Comparison of ENCODE assay signal across 8 mouse cellular contexts in genomic region chr11:95337846-95338342, GRCm38 (mm10). TPM values are rescaled to one million over a fixed set of nuclear protein-coding genes. Genes with fewer than 3 reads are reported as not detected.
DNase-seq lines count a peak whose midpoint lies in the region; ATAC-seq and TF ChIP-seq lines count a peak whose summit lies in the region.

No protein-coding gene starts in this region.

- peak overlapping the region; percentile 83; the same call in 1 of the 2 replicates for H3K9ac ChIP-seq in kidney, embryonic 15.5 days
- H3K9ac ChIP-seq in intestine, embryonic 14.5 days (ENCODE audit: low read length): peak overlapping the region; percentile 68
- H3K9ac ChIP-seq in midbrain, postnatal 0 days (replicated peaks; ENCODE audit: low read length, poor library complexity, severe bottlenecking): 0 out of 2 replicates have a peak overlapping the region, but pooled peaks have one; percentile 50

- H3K4me1 ChIP-seq in kidney, embryonic 15.5 days: peaks cover 40% of the 10 kb centered on the region
- peaks cover 6% of the 10 kb centered on the region; the same call in 1 of the 2 replicates for H3K4me1 ChIP-seq in bone marrow macrophage, adult 2 months (ENCODE audit: control insufficient read depth, insufficient read depth, low read length)
- peaks cover 30% of the 10 kb centered on the region; the same call in 1 of the 2 replicates for H3K4me1 ChIP-seq in intestine, embryonic 14.5 days (replicated peaks; ENCODE audit: control insufficient read depth, insufficient read depth, low read length)
- no peaks in the 10 kb centered on the region for H3K4me1 ChIP-seq in midbrain, postnatal 0 days (ENCODE audit: insufficient read depth, low read length)

- H3K36me3 ChIP-seq in kidney, embryonic 15.5 days: no peaks in the 10 kb centered on the region
- H3K36me3 ChIP-seq in intestine, embryonic 14.5 days (ENCODE audit: control insufficient read depth, insufficient read depth, low read length): 0 out of 2 replicates have a peak, but pooled peaks cover 3% of the 10 kb centered on the region
- no peaks in the 10 kb centered on the region for H3K36me3 ChIP-seq in midbrain, postnatal 0 days (ENCODE audit: insufficient read depth, low read length)

- ATAC-seq in kidney, embryonic 15.5 days (replicated peaks; ENCODE audit: low FRiP score): no peak
- ATAC-seq in intestine, embryonic 14.5 days (replicated peaks; ENCODE audit: low FRiP score, low TSS enrichment, low read depth): no peak
- no peak for ATAC-seq in midbrain, postnatal 0 days (ENCODE audit: low FRiP score)
- no peak for ATAC-seq in inflammation-experienced regulatory T-cells, adult 6 months

- H3K27ac ChIP-seq in kidney, embryonic 15.5 days: no peak overlapping the region
- H3K27ac ChIP-seq in bone marrow macrophage, adult 2 months (ENCODE audit: insufficient read depth, low read depth, low read length): no peak overlapping the region
- H3K27ac ChIP-seq in intestine, embryonic 14.5 days (ENCODE audit: low read depth): no peak overlapping the region
- no peak overlapping the region for H3K27ac ChIP-seq in midbrain, postnatal 0 days (ENCODE audit: low read depth, low read length)

- 14% methylated on average over 9 of the region's 9 CpGs for WGBS in kidney, embryonic 15.5 days
- 20% methylated on average over 9 of the region's 9 CpGs for WGBS in intestine, embryonic 14.5 days
- WGBS in midbrain, postnatal 0 days: 37% methylated on average over 9 of the region's 9 CpGs

- no peak for DNase-seq in kidney, postnatal 10 days
- DNase-seq in intestine, embryonic 14.5 days (ENCODE audit: low spot score): no peak
- DNase-seq in midbrain, postnatal 0 days (ENCODE audit: low spot score): no peak
- no peak for DNase-seq in right cerebral cortex, postnatal 25 days
- no peak for DNase-seq in left cerebral cortex, adult 8-10 months (ENCODE audit: low spot score in 2 of 2)

- TF ChIP-seq CTCF in bone marrow macrophage, adult 2 months (IDR thresholded peaks at IDR 0.05; ENCODE audit: low read depth, low read length): no peak
- TF ChIP-seq CTCF in midbrain, postnatal 0 days (IDR thresholded peaks at IDR 0.05): no peak

- no peaks in the 10 kb centered on the region for H3K9me3 ChIP-seq in kidney, embryonic 15.5 days (replicated peaks)
- H3K9me3 ChIP-seq in intestine, embryonic 14.5 days (ENCODE audit: control insufficient read depth, low read length): no peaks in the 10 kb centered on the region
- H3K9me3 ChIP-seq in midbrain, postnatal 0 days (ENCODE audit: low read length): no peaks in the 10 kb centered on the region

- peak overlapping the region; percentile 98 for H3K4me3 ChIP-seq in kidney, embryonic 15.5 days (replicated peaks)
- H3K4me3 ChIP-seq in bone marrow macrophage, adult 2 months (ENCODE audit: insufficient read depth, low read length): peak overlapping the region; percentile 74
- peak overlapping the region; percentile 91 for H3K4me3 ChIP-seq in intestine, embryonic 14.5 days (ENCODE audit: low read depth, low read length)
- H3K4me3 ChIP-seq in midbrain, postnatal 0 days (ENCODE audit: low read depth, low read length): peak overlapping the region; percentile 85

- H3K27me3 ChIP-seq in kidney, embryonic 15.5 days: no peaks in the 10 kb centered on the region
- no peaks in the 10 kb centered on the region for H3K27me3 ChIP-seq in intestine, embryonic 14.5 days (replicated peaks; ENCODE audit: control insufficient read depth, insufficient read depth, low read length)
- 0 out of 2 replicates have a peak, but pooled peaks cover 8% of the 10 kb centered on the region for H3K27me3 ChIP-seq in midbrain, postnatal 0 days (ENCODE audit: insufficient read depth, low read length)

- no peak for TF ChIP-seq POLR2A in bone marrow macrophage, adult 2 months (IDR thresholded peaks at IDR 0.05; ENCODE audit: borderline replicate concordance, low read depth, low read length)

- H3K4me2 ChIP-seq in kidney, embryonic 15.5 days: peak overlapping the region; percentile 93
- peak overlapping the region; percentile 75 for H3K4me2 ChIP-seq in intestine, embryonic 14.5 days (ENCODE audit: low read length)
- H3K4me2 ChIP-seq in midbrain, postnatal 0 days (ENCODE audit: low read depth, low read length, poor library complexity, severe bottlenecking): peak overlapping the region; percentile 99

RNA-seq across cellular contexts. Expression of gene Fam117a, which starts 1.1 kb away (rescaled TPM):
- 10.5 TPM in 2 replicates for polyA plus RNA-seq in kidney, embryonic 15.5 days (2015; fragmentation: Nextera tagmentation; extraction: Ambion mirVana)
- 3.3 and 3.4 TPM in 2 replicates for polyA plus RNA-seq in bone marrow macrophage, adult 2 months (2012; ENCODE audit: insufficient read depth, insufficient read length, missing spikeins)
- polyA plus RNA-seq in intestine, embryonic 14.5 days (2014; fragmentation: Nextera tagmentation; extraction: Ambion mirVana): 10.3 and 10.9 TPM in 2 replicates
- 5.3 and 6.1 TPM in 2 replicates for total RNA-seq in midbrain, postnatal 0 days (2014; rRNA removed)
- polyA plus RNA-seq in midbrain, postnatal 0 days (2015; fragmentation: Nextera tagmentation; extraction: Ambion mirVana): 1.1 and 1.6 TPM in 2 replicates
- 1 to 10 TPM; 5.6 to 9.0 (median 6.2) TPM for total RNA-seq in left cerebral cortex, adult 8-10 months (2022)
- 10 to 100 TPM; 11.4 to 28.1 (median 26.5) TPM for polyA plus RNA-seq in inflammation-experienced regulatory T-cells, adult 6 months (2017; shearing (Covaris generic))

RNA-seq across cellular contexts. Expression of gene Kat7, which starts 27.8 kb away (rescaled TPM):
- 78.7 and 83.4 TPM in 2 replicates for polyA plus RNA-seq in kidney, embryonic 15.5 days (2015; fragmentation: Nextera tagmentation; extraction: Ambion mirVana)
- 41.2 and 41.7 TPM in 2 replicates for polyA plus RNA-seq in bone marrow macrophage, adult 2 months (2012; ENCODE audit: insufficient read depth, insufficient read length, missing spikeins)
- polyA plus RNA-seq in intestine, embryonic 14.5 days (2014; fragmentation: Nextera tagmentation; extraction: Ambion mirVana): 68.7 and 76.8 TPM in 2 replicates
- total RNA-seq in midbrain, postnatal 0 days (2014; rRNA removed): 72.5 and 113 TPM in 2 replicates
- 65.6 and 72.7 TPM in 2 replicates for polyA plus RNA-seq in midbrain, postnatal 0 days (2015; fragmentation: Nextera tagmentation; extraction: Ambion mirVana)
- total RNA-seq in left cerebral cortex, adult 8-10 months (2022): 100 to 1,000 TPM in 1 of 4 experiments, 10 to 100 TPM in 3; 72.6 to 100 (median 82.6) TPM
- polyA plus RNA-seq in inflammation-experienced regulatory T-cells, adult 6 months (2017; shearing (Covaris generic)): 10 to 100 TPM; 45.4 to 49.3 (median 47.4) TPM

RNA-seq across cellular contexts. Expression of gene Slc35b1, which starts 46.6 kb away (rescaled TPM):
- polyA plus RNA-seq in kidney, embryonic 15.5 days (2015; fragmentation: Nextera tagmentation; extraction: Ambion mirVana): 92.8 and 98.2 TPM in 2 replicates
- 35.9 and 40.1 TPM in 2 replicates for polyA plus RNA-seq in bone marrow macrophage, adult 2 months (2012; ENCODE audit: insufficient read depth, insufficient read length, missing spikeins)
- 85.2 and 90.5 TPM in 2 replicates for polyA plus RNA-seq in intestine, embryonic 14.5 days (2014; fragmentation: Nextera tagmentation; extraction: Ambion mirVana)
- 92.4 and 99.1 TPM in 2 replicates for total RNA-seq in midbrain, postnatal 0 days (2014; rRNA removed)
- polyA plus RNA-seq in midbrain, postnatal 0 days (2015; fragmentation: Nextera tagmentation; extraction: Ambion mirVana): 154 and 168 TPM in 2 replicates
- 10 to 100 TPM; 59.8 to 61.4 (median 60.7) TPM for total RNA-seq in left cerebral cortex, adult 8-10 months (2022)
- polyA plus RNA-seq in inflammation-experienced regulatory T-cells, adult 6 months (2017; shearing (Covaris generic)): 10 to 100 TPM; 63.5 to 83.2 (median 70.3) TPM
